In the genomic region with DNA sequence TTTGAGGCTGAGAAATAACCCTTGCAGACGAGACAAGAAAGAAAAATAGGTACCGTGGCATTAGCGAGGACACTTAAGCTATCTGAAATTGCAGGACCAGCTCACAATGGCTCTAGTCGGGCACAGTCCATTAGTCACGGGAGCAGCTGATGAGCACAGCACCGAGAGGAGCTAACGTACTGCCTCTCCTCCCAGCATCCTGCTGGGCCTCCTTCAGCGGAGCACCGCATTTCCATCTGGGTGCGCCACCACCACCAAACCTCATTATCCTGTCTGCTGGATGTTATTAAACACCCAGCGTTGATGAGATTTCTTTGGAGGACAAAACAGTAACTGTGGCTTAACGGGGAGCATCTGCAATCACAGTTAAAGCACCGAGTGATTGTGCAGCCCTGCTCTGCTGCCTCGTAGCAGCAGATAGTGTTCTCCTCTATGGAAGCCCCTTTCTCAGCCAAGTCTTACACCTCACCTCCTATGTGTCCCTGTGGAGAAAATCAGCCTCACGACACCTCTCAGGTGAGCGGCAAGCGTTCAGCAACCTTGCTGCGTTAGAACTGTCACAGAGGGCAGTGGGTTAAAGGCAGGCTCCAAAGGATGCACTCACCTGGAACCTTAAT, we compare ENCODE assay signal across 26 mouse cellular contexts. TPM values are rescaled to one million over a fixed set of nuclear protein-coding genes. Genes with fewer than 3 reads are reported as not detected.
DNase-seq lines count a peak whose midpoint lies in the region; ATAC-seq lines count a peak whose summit lies in the region.
"Had no signal": no experiment of that assay in that cellular context is flagged by ENCODE, and none has a peak within 500 bp of the region (broad histone marks: within the 10 kb centered on the region; RNA-seq: fewer than 3 reads in every experiment).

No protein-coding gene starts in this region.

- no peaks in the 10 kb centered on the region for H3K27me3 ChIP-seq in forebrain, embryonic 14.5 days (replicated peaks; ENCODE audit: control insufficient read depth, insufficient read depth, low read length)
- 0 out of 2 replicates have a peak, but pooled peaks cover 3% of the 10 kb centered on the region for H3K27me3 ChIP-seq in forebrain, embryonic 15.5 days
- no peaks in the 10 kb centered on the region for H3K27me3 ChIP-seq in hindbrain, embryonic 15.5 days
- H3K27me3 ChIP-seq in neural tube, embryonic 12.5 days (replicated peaks), result 0 out of 2 replicates have a peak, but pooled peaks cover 2% of the 10 kb centered on the region

- H3K27ac ChIP-seq in forebrain, embryonic 14.5 days (ENCODE audit: low read depth, low read length), result no peak overlapping the region
- no peak overlapping the region for H3K27ac ChIP-seq in forebrain, embryonic 15.5 days (replicated peaks)
- H3K27ac ChIP-seq in hindbrain, embryonic 15.5 days (replicated peaks), result peak overlapping the region; percentile 75
- no peak overlapping the region for H3K27ac ChIP-seq in neural tube, embryonic 12.5 days
- H3K27ac ChIP-seq: heart, adult 2 months; kidney, embryonic 15.5 days had no signal

- no peaks in the 10 kb centered on the region for H3K4me1 ChIP-seq in forebrain, embryonic 14.5 days (ENCODE audit: control insufficient read depth, insufficient read depth, low read length)
- H3K4me1 ChIP-seq in forebrain, embryonic 15.5 days, result no peaks in the 10 kb centered on the region
- peaks cover 21% of the 10 kb centered on the region for H3K4me1 ChIP-seq in hindbrain, embryonic 15.5 days (replicated peaks)
- peaks cover 6% of the 10 kb centered on the region; the same call in 1 of the 2 replicates for H3K4me1 ChIP-seq in neural tube, embryonic 12.5 days

- peak; percentile 35 for DNase-seq in forebrain, embryonic 14.5 days (ENCODE audit: low spot score)
- DNase-seq in brain, adult 2 months (ENCODE audit: low read depth, low spot score), result peak; percentile 63
- DNase-seq in frontal cortex, postnatal 36 days (ENCODE audit: low spot score in 2 of 2), result no peak
- no peak for DNase-seq in urinary bladder, postnatal 25 days (ENCODE audit: low spot score)
- no peak for DNase-seq in gastrocnemius, postnatal 36 days
- DNase-seq: adrenal gland, postnatal 14 days; cerebellum, adult 11-12 months; cerebellum, postnatal 25 days; gastrocnemius, postnatal 10 days; heart, adult 2 months; lung, adult 2 months; lung, postnatal 4 days; right cerebral cortex, postnatal 25 days had no signal

- H3K36me3 ChIP-seq in forebrain, embryonic 14.5 days (ENCODE audit: control insufficient read depth, insufficient read depth, low read length), result no peaks in the 10 kb centered on the region
- no peaks in the 10 kb centered on the region for H3K36me3 ChIP-seq in forebrain, embryonic 15.5 days
- no peaks in the 10 kb centered on the region for H3K36me3 ChIP-seq in hindbrain, embryonic 15.5 days
- H3K36me3 ChIP-seq in neural tube, embryonic 12.5 days, result no peaks in the 10 kb centered on the region
- H3K36me3 ChIP-seq: G1E; kidney, embryonic 15.5 days had no signal

- 57% methylated on average over 18 of the region's 18 CpGs for WGBS in forebrain, embryonic 14.5 days
- 56% methylated on average over 18 of the region's 18 CpGs for WGBS in forebrain, embryonic 15.5 days
- WGBS in hindbrain, embryonic 15.5 days, result 37% methylated on average over 18 of the region's 18 CpGs
- 46% methylated on average over 18 of the region's 18 CpGs for WGBS in neural tube, embryonic 12.5 days

- H3K4me3 ChIP-seq in forebrain, embryonic 14.5 days (ENCODE audit: low read depth, low read length), result no peak overlapping the region
- no peak overlapping the region for H3K4me3 ChIP-seq in forebrain, embryonic 15.5 days
- H3K4me3 ChIP-seq in hindbrain, embryonic 15.5 days, result no peak overlapping the region
- H3K4me3 ChIP-seq in neural tube, embryonic 12.5 days, result no peak overlapping the region
- H3K4me3 ChIP-seq: heart, adult 2 months; kidney, embryonic 15.5 days had no signal

- 0 out of 2 replicates have a peak, but pooled peaks have one; percentile 20 for ATAC-seq in forebrain, embryonic 14.5 days
- ATAC-seq in forebrain, embryonic 15.5 days (replicated peaks), result no peak
- peak; percentile 73 for ATAC-seq in hindbrain, embryonic 15.5 days (ENCODE audit: low FRiP score, low read depth)
- peak; percentile 82 for ATAC-seq in neural tube, embryonic 12.5 days (ENCODE audit: low FRiP score, low read depth)
- ATAC-seq: intestine, postnatal 0 days had no signal

- intact Hi-C loops in gastrocnemius, postnatal 36 days (cut with DNase I), result no loop called here

- H3K4me2 ChIP-seq in forebrain, embryonic 14.5 days (ENCODE audit: low read length), result no peak overlapping the region
- H3K4me2 ChIP-seq in forebrain, embryonic 15.5 days (replicated peaks), result no peak overlapping the region
- H3K4me2 ChIP-seq in hindbrain, embryonic 15.5 days, result 0 out of 2 replicates have a peak overlapping the region, but pooled peaks have one; percentile 1
- H3K4me2 ChIP-seq in neural tube, embryonic 12.5 days (replicated peaks), result 0 out of 2 replicates have a peak overlapping the region, but pooled peaks have one; percentile 9
- H3K4me2 ChIP-seq: kidney, embryonic 15.5 days; liver, embryonic 11.5 days had no signal

- H3K9me3 ChIP-seq in forebrain, embryonic 14.5 days (replicated peaks; ENCODE audit: control insufficient read depth, low read length), result no peaks in the 10 kb centered on the region
- H3K9me3 ChIP-seq in forebrain, embryonic 15.5 days, result no peaks in the 10 kb centered on the region
- no peaks in the 10 kb centered on the region for H3K9me3 ChIP-seq in hindbrain, embryonic 15.5 days
- no peaks in the 10 kb centered on the region for H3K9me3 ChIP-seq in neural tube, embryonic 12.5 days
- H3K9me3 ChIP-seq: kidney, embryonic 15.5 days had no signal

- no peak overlapping the region for H3K9ac ChIP-seq in forebrain, embryonic 14.5 days (ENCODE audit: low read length)
- H3K9ac ChIP-seq in forebrain, embryonic 15.5 days (replicated peaks), result no peak overlapping the region
- no peak overlapping the region for H3K9ac ChIP-seq in hindbrain, embryonic 15.5 days
- H3K9ac ChIP-seq in neural tube, embryonic 12.5 days, result no peak overlapping the region
- H3K9ac ChIP-seq: kidney, embryonic 15.5 days had no signal

RNA-seq across cellular contexts. Expression of a gene that starts 9.6 kb away (rescaled TPM):
- 0.20 and 0.21 TPM in 2 replicates for polyA plus RNA-seq in forebrain, embryonic 14.5 days (2014; fragmentation: Nextera tagmentation; extraction: Ambion mirVana)
- 0.09 and 0.28 TPM in 2 replicates for polyA plus RNA-seq in forebrain, embryonic 15.5 days (2015; fragmentation: Nextera tagmentation; extraction: Ambion mirVana)
- polyA plus RNA-seq in hindbrain, embryonic 15.5 days (2015; fragmentation: Nextera tagmentation; extraction: Ambion mirVana), result 0.10 and 0.13 TPM in 2 replicates
- polyA plus RNA-seq in neural tube, embryonic 12.5 days (2016; fragmentation: Nextera tagmentation; extraction: Ambion mirVana), result 0.10 and 0.18 TPM in 2 replicates
- 10 to 100 TPM; 12.6 to 26.2 TPM for total RNA-seq in gastrocnemius, postnatal 36 days (2021)
- total RNA-seq: hematopoietic stem cell, adult 5-6 weeks had no signal
- polyA plus RNA-seq: G1E; heart, embryonic 14.5 days; limb, embryonic 11.5 days; liver, embryonic 11.5 days had no signal

RNA-seq across cellular contexts. Expression of a gene that starts 21.1 kb away (rescaled TPM):
- polyA plus RNA-seq in forebrain, embryonic 14.5 days (2014; fragmentation: Nextera tagmentation; extraction: Ambion mirVana), result 3.7 and 4.5 TPM in 2 replicates
- polyA plus RNA-seq in forebrain, embryonic 15.5 days (2015; fragmentation: Nextera tagmentation; extraction: Ambion mirVana), result 2.4 and 2.9 TPM in 2 replicates
- polyA plus RNA-seq in hindbrain, embryonic 15.5 days (2015; fragmentation: Nextera tagmentation; extraction: Ambion mirVana), result 6.1 and 6.6 TPM in 2 replicates
- polyA plus RNA-seq in neural tube, embryonic 12.5 days (2016; fragmentation: Nextera tagmentation; extraction: Ambion mirVana), result 0.82 and 1.6 TPM in 2 replicates
- total RNA-seq in gastrocnemius, postnatal 36 days (2021), result 100 to 1,000 TPM; 103 to 105 TPM
- total RNA-seq: G1E; hematopoietic stem cell, adult 5-6 weeks had no signal
- polyA plus RNA-seq: G1E; limb, embryonic 11.5 days had no signal

RNA-seq across cellular contexts. Expression of a gene that starts 32.5 kb away (rescaled TPM):
- 0.09 TPM in 1 of 2 replicates, not detected in the other for polyA plus RNA-seq in forebrain, embryonic 14.5 days (2014; fragmentation: Nextera tagmentation; extraction: Ambion mirVana)
- not detected in 2 replicates for polyA plus RNA-seq in forebrain, embryonic 15.5 days (2015; fragmentation: Nextera tagmentation; extraction: Ambion mirVana)
- 0.10 and 0.34 TPM in 2 replicates for polyA plus RNA-seq in hindbrain, embryonic 15.5 days (2015; fragmentation: Nextera tagmentation; extraction: Ambion mirVana)
- polyA plus RNA-seq in neural tube, embryonic 12.5 days (2016; fragmentation: Nextera tagmentation; extraction: Ambion mirVana), result 0.10 TPM in 2 replicates
- under 1 TPM; 0.17 to 0.20 TPM for total RNA-seq in gastrocnemius, postnatal 36 days (2021)
- total RNA-seq: adrenal gland, postnatal 14 days; G1E; gastrocnemius, postnatal 10 days; heart, adult 2 months; hematopoietic stem cell, adult 5-6 weeks had no signal
- polyA plus RNA-seq: frontal cortex, adult 2 months; G1E; heart, adult 2 months; heart, embryonic 14.5 days; kidney, embryonic 15.5 days; liver, embryonic 11.5 days; lung, adult 2 months; thymus, postnatal 0 days; urinary bladder, adult 2 months had no signal

RNA-seq across cellular contexts. Expression of a gene that starts 40.1 kb away (rescaled TPM):
- polyA plus RNA-seq in forebrain, embryonic 14.5 days (2014; fragmentation: Nextera tagmentation; extraction: Ambion mirVana), result 13.7 and 15.5 TPM in 2 replicates
- 17.6 and 18.8 TPM in 2 replicates for polyA plus RNA-seq in forebrain, embryonic 15.5 days (2015; fragmentation: Nextera tagmentation; extraction: Ambion mirVana)
- 14.1 and 14.7 TPM in 2 replicates for polyA plus RNA-seq in hindbrain, embryonic 15.5 days (2015; fragmentation: Nextera tagmentation; extraction: Ambion mirVana)
- 15.8 and 16.7 TPM in 2 replicates for polyA plus RNA-seq in neural tube, embryonic 12.5 days (2016; fragmentation: Nextera tagmentation; extraction: Ambion mirVana)
- 1 to 10 TPM; 4.0 to 4.8 TPM for total RNA-seq in gastrocnemius, postnatal 36 days (2021)

RNA-seq across cellular contexts. Expression of a gene that starts 54.7 kb away (rescaled TPM):
- 0.05 TPM in 1 of 2 replicates, not detected in the other for polyA plus RNA-seq in forebrain, embryonic 14.5 days (2014; fragmentation: Nextera tagmentation; extraction: Ambion mirVana)
- polyA plus RNA-seq in forebrain, embryonic 15.5 days (2015; fragmentation: Nextera tagmentation; extraction: Ambion mirVana), result 0.09 TPM in 1 of 2 replicates, not detected in the other
- polyA plus RNA-seq in hindbrain, embryonic 15.5 days (2015; fragmentation: Nextera tagmentation; extraction: Ambion mirVana), result 0.32 and 0.38 TPM in 2 replicates
- polyA plus RNA-seq in neural tube, embryonic 12.5 days (2016; fragmentation: Nextera tagmentation; extraction: Ambion mirVana), result 0.33 and 0.55 TPM in 2 replicates
- total RNA-seq in gastrocnemius, postnatal 36 days (2021), result under 1 TPM; 0.13 to 0.32 TPM
- total RNA-seq: G1E; gastrocnemius, postnatal 10 days; hematopoietic stem cell, adult 5-6 weeks had no signal
- polyA plus RNA-seq: G1E had no signal

Comparison
In these comparisons a context has a peak if more than half of its experiments do, and no peak if none do; other contexts are left out.
1. DNase-seq: peak in forebrain, embryonic 14.5 days (single experiment) and brain, adult 2 months (single experiment); none in frontal cortex, postnatal 36 days (0 of 2), urinary bladder, postnatal 25 days (single experiment) and gastrocnemius, postnatal 36 days (0 of 2).
2. H3K4me2 ChIP-seq: peak in hindbrain, embryonic 15.5 days (single experiment) and neural tube, embryonic 12.5 days (single experiment); none in forebrain, embryonic 14.5 days (single experiment) and forebrain, embryonic 15.5 days (single experiment).